ENCODE assay signal across 20 mouse cellular contexts in genomic region chr17:67945453-67945852, GRCm38 (mm10). TPM values are rescaled to one million over a fixed set of nuclear protein-coding genes. Genes with fewer than 3 reads are reported as not detected.
DNase-seq lines count a peak whose midpoint lies in the region; ATAC-seq lines count a peak whose summit lies in the region.
"Had no signal": no experiment of that assay in that cellular context is flagged by ENCODE, and none has a peak within 500 bp of the region (broad histone marks: within the 10 kb centered on the region; RNA-seq: fewer than 3 reads in every experiment).

No protein-coding gene starts in this region.

- peak; percentile 58; the same call in 1 of the 2 replicates for ATAC-seq in heart, embryonic 12.5 days (ENCODE audit: insufficient number of reproducible peaks, low FRiP score)
- no peak for ATAC-seq in lung, embryonic 15.5 days (ENCODE audit: borderline replicate concordance, extremely low read depth, low FRiP score, low TSS enrichment)
- ATAC-seq in intestine, embryonic 16.5 days = no peak
- ATAC-seq: forebrain, embryonic 14.5 days had no signal

- no peak for DNase-seq in heart, postnatal 25 days (ENCODE audit: low spot score)
- no peak for DNase-seq in lung, postnatal 14 days
- DNase-seq in yolk sac, embryonic 10.5 days (ENCODE audit: low spot score) = peak; percentile 64
- DNase-seq in adrenal gland, adult 18-20 months (ENCODE audit: low spot score in 2 of 2) = no peak
- no peak for DNase-seq in right cerebral cortex, adult 18-20 months
- DNase-seq: adrenal gland, postnatal 25 days; cerebellum, adult 2 months; gastrocnemius, postnatal 25 days; layer of hippocampus, postnatal 36 days; midbrain, embryonic 14.5 days; right cerebral cortex, postnatal 4 days; thymus, adult 18-20 months had no signal

- WGBS in heart, embryonic 12.5 days = 21% methylated on average over 7 of the region's 7 CpGs
- 27% methylated on average over 7 of the region's 7 CpGs for WGBS in lung, embryonic 15.5 days
- WGBS in intestine, embryonic 16.5 days = 19% methylated on average over 7 of the region's 7 CpGs

- intact Hi-C loops in heart, postnatal 25 days (cut with DNase I) = no loop called here

- no peak overlapping the region for H3K4me3 ChIP-seq in heart, embryonic 12.5 days
- H3K4me3 ChIP-seq in lung, embryonic 15.5 days = no peak overlapping the region
- H3K4me3 ChIP-seq in intestine, embryonic 16.5 days (ENCODE audit: low read length) = no peak overlapping the region
- H3K4me3 ChIP-seq: hindbrain, embryonic 10.5 days; myocyte; neural tube, embryonic 15.5 days had no signal

- no peaks in the 10 kb centered on the region for H3K9me3 ChIP-seq in heart, embryonic 12.5 days (replicated peaks)
- no peaks in the 10 kb centered on the region for H3K9me3 ChIP-seq in lung, embryonic 15.5 days
- H3K9me3 ChIP-seq in intestine, embryonic 16.5 days (ENCODE audit: control insufficient read depth, low read length) = no peaks in the 10 kb centered on the region
- H3K9me3 ChIP-seq: hindbrain, embryonic 10.5 days; neural tube, embryonic 15.5 days had no signal

- H3K36me3 ChIP-seq in heart, embryonic 12.5 days = no peaks in the 10 kb centered on the region
- H3K36me3 ChIP-seq in lung, embryonic 15.5 days = no peaks in the 10 kb centered on the region
- no peaks in the 10 kb centered on the region for H3K36me3 ChIP-seq in intestine, embryonic 16.5 days (ENCODE audit: control insufficient read depth, insufficient read depth, low read length)
- H3K36me3 ChIP-seq: hindbrain, embryonic 10.5 days; neural tube, embryonic 15.5 days had no signal

- peak overlapping the region; percentile 63 for H3K27ac ChIP-seq in heart, embryonic 12.5 days (ENCODE audit: poor library complexity, severe bottlenecking)
- 0 out of 2 replicates have a peak overlapping the region, but pooled peaks have one; percentile 39 for H3K27ac ChIP-seq in lung, embryonic 15.5 days
- no peak overlapping the region for H3K27ac ChIP-seq in intestine, embryonic 16.5 days (ENCODE audit: low read length)
- H3K27ac ChIP-seq: hindbrain, embryonic 10.5 days; liver, embryonic 14.5 days; neural tube, embryonic 15.5 days had no signal

- H3K27me3 ChIP-seq in heart, embryonic 12.5 days (replicated peaks) = no peaks in the 10 kb centered on the region
- H3K27me3 ChIP-seq in lung, embryonic 15.5 days = no peaks in the 10 kb centered on the region
- no peaks in the 10 kb centered on the region for H3K27me3 ChIP-seq in intestine, embryonic 16.5 days (replicated peaks; ENCODE audit: control insufficient read depth, insufficient read depth, low read length)
- H3K27me3 ChIP-seq: neural tube, embryonic 15.5 days had no signal

- peak overlapping the region; percentile 16; the same call in 1 of the 2 replicates for H3K4me2 ChIP-seq in heart, embryonic 12.5 days
- H3K4me2 ChIP-seq in lung, embryonic 15.5 days = peak overlapping the region; percentile 9; the same call in 1 of the 2 replicates
- peak overlapping the region; percentile 30 for H3K4me2 ChIP-seq in intestine, embryonic 16.5 days (ENCODE audit: low read depth, low read length)
- H3K4me2 ChIP-seq: neural tube, embryonic 15.5 days had no signal

- H3K4me1 ChIP-seq in heart, embryonic 12.5 days (replicated peaks) = peaks cover 17% of the 10 kb centered on the region
- H3K4me1 ChIP-seq in lung, embryonic 15.5 days = peaks cover 62% of the 10 kb centered on the region
- peaks cover 31% of the 10 kb centered on the region for H3K4me1 ChIP-seq in intestine, embryonic 16.5 days (ENCODE audit: control insufficient read depth, insufficient read depth, low read length)
- H3K4me1 ChIP-seq: neural tube, embryonic 15.5 days had no signal

- H3K9ac ChIP-seq in heart, embryonic 12.5 days = no peak overlapping the region
- H3K9ac ChIP-seq in lung, embryonic 15.5 days = no peak overlapping the region
- H3K9ac ChIP-seq in intestine, embryonic 16.5 days (ENCODE audit: low read depth, low read length) = 0 out of 2 replicates have a peak overlapping the region, but pooled peaks have one; percentile 23
- H3K9ac ChIP-seq: liver, embryonic 14.5 days; neural tube, embryonic 15.5 days had no signal

RNA-seq across cellular contexts. Expression of gene Arhgap28, which starts 58.5 kb away (rescaled TPM):
- 25.2 and 25.4 TPM in 2 replicates for polyA plus RNA-seq in heart, embryonic 12.5 days (2016; fragmentation: Nextera tagmentation; extraction: Ambion mirVana)
- 1 to 10 TPM; 2.5 to 3.0 TPM for total RNA-seq in heart, postnatal 25 days (2021)
- polyA plus RNA-seq in lung, embryonic 15.5 days (2015; fragmentation: Nextera tagmentation; extraction: Ambion mirVana) = 46.1 and 47.2 TPM in 2 replicates
- polyA plus RNA-seq in intestine, embryonic 16.5 days (2015; fragmentation: Nextera tagmentation; extraction: Ambion mirVana) = 12.7 and 13.1 TPM in 2 replicates
- total RNA-seq in adrenal gland, adult 18-20 months (2021) = 10 to 100 TPM in 1 of 2 experiments, 1 to 10 TPM in 1; 7.4 to 21.9 TPM
